Mouse (Mus musculus): ENCODE data around the gene Ctnnbl1.

GRCm38 (mm10) chr2:157837050-157837449, 99.8 kb downstream of the Ctnnbl1 start:
- TF ChIP-seq PAX5 (IDR thresholded peaks at IDR 0.05; ENCODE audit: low read length) (no peak), CTCF (conservative IDR thresholded peaks at IDR 0.05 in 1 of 2, IDR thresholded peaks at IDR 0.05 in 1 of 2; ENCODE audit: low read depth in 2 of 2, low read length in 2 of 2) (no peak)
